Mouse (Mus musculus): Measurements from ENCODE around the gene Cyfip2.

DNA sequence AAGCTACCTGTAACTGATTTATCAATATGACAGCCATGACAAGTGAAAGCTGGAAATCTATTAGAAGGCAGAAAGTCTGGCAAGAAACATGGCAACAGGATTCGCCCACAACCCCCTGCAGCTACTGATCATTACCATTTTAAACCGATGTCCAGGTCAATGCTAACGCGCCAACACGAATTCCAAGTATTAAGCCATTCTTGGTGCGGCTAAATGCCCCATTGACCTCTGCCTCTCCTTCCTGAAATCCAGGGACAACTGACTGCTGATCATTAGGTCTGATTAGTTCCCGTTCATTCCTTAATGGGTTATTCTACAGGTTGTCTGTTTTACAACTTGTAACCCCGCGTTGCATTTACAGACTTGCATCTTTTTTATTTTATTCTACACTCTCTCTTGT is 95.0 kb downstream of the Cyfip2 start:
- TF ChIP-seq CTCF (IDR thresholded peaks at IDR 0.05), result no peak
- TF ChIP-seq EP300 (IDR thresholded peaks at IDR 0.05), result no peak
